Mouse (Mus musculus): Measurements from ENCODE around the gene Grrp1. TPM values are rescaled to one million over a fixed set of nuclear protein-coding genes. Genes with fewer than 3 reads are reported as not detected.
"Not testable (repeated sequence)": the region's sequence is repeated elsewhere in the genome, so short reads cannot be mapped to it uniquely, and the experiment has no call there.

The Grrp1 gene
- polyA plus RNA-seq (2016; fragmentation: Nextera tagmentation; extraction: Ambion mirVana), result 8.3 and 8.4 TPM in 2 replicates

DNA sequence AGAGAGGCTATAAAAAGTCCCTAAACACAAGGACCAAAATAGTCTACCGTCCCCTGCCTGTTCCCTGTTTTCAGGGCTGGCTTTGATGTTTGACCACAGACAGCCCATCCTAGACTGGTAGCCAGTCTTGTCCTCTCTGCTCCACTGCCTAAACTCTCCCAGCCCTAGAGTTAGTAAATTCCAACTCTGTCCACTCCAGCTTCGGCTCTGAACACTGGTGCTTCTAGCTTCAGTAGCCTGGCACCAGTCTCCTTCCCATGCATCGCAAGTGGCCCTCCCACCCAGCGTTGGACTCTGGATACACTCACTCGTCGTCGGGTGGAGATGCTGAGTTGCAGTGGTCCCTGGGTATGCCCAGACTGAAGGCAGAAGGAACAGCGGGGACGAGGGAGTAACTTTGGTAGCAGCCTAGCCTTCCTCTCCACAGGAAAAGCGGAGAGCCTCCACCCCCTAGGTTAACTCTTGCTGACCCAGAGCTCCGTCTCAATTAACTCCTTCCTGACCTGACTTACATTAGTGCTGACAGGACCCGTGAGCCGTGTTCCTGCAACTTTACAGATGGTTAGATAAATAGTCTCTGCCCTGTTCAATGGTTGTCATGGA, at the start of gene Grrp1:
Gene Grrp1, minus strand, starts transcription at position 385 of the 603 bp plus-strand sequence.
- H3K27me3 ChIP-seq (ENCODE audit: poor library complexity, severe bottlenecking), result peaks cover 81% of the 10 kb centered on the region
- WGBS, result under 1% methylated on average over 13 of the region's 13 CpGs
- H3K9me3 ChIP-seq, result no peaks in the 10 kb centered on the region
- H3K36me3 ChIP-seq (replicated peaks), result no peaks in the 10 kb centered on the region
- DNase-seq (ENCODE audit: extremely low spot score, low spot score), result peak; percentile 61
- H3K27ac ChIP-seq, result peak within 1 kb of the TSS; percentile 79
- peak within 1 kb of the TSS; percentile 58 for H3K4me3 ChIP-seq
- peaks cover 100% of the 10 kb centered on the region for H3K4me1 ChIP-seq

- DNase-seq (ENCODE audit: extremely low spot score, low spot score), result no peak
- no peaks in the 10 kb centered on the region for H3K36me3 ChIP-seq (replicated peaks)
- H3K27ac ChIP-seq, result no peak overlapping the region
- H3K27me3 ChIP-seq (ENCODE audit: poor library complexity, severe bottlenecking), result no peaks in the 10 kb centered on the region
- H3K4me3 ChIP-seq, result no peak overlapping the region
- 90% methylated on average over 5 of the region's 5 CpGs for WGBS
- peaks cover 2% of the 10 kb centered on the region for H3K4me1 ChIP-seq
- H3K9me3 ChIP-seq, result no peaks in the 10 kb centered on the region
Measured at GRCm38 (mm10) chr4:134302084-134302483, 48.2 kb upstream of the Grrp1 start.

DNA sequence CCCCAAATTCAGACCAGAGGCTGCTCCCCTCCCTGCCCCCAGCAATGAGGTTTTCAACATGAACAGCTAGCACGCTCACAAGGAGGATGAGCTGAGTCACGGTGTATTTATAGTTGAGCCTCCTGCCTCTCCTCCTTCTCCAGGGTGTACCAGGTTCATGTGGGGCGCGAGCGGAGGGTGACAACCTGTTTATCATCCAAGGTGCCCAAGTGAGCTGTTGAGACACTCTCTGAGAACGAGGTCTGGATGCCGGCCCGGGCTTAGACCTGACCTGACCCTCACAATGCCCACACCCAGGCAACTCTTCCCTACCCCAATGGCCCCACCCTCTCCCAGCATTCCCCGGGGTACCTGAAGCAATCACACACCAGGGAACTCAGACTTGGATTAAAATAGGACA, 46.4 kb upstream of the Grrp1 start:
- 83% methylated on average over 9 of the region's 9 CpGs for WGBS
- no peak overlapping the region for H3K27ac ChIP-seq
- DNase-seq (ENCODE audit: extremely low spot score, low spot score), result no peak
- no peaks in the 10 kb centered on the region for H3K4me1 ChIP-seq
- no peaks in the 10 kb centered on the region for H3K36me3 ChIP-seq (replicated peaks)
- no peak overlapping the region for H3K4me3 ChIP-seq
- H3K9me3 ChIP-seq, result 0 out of 2 replicates have a peak, but pooled peaks cover 4% of the 10 kb centered on the region
- H3K27me3 ChIP-seq (ENCODE audit: poor library complexity, severe bottlenecking), result no peaks in the 10 kb centered on the region

GRCm38 (mm10) chr4:134299498-134299810, 45.5 kb upstream of the Grrp1 start:
- no peaks in the 10 kb centered on the region for H3K4me1 ChIP-seq
- H3K36me3 ChIP-seq (replicated peaks), result no peaks in the 10 kb centered on the region
- 0 out of 2 replicates have a peak, but pooled peaks cover 4% of the 10 kb centered on the region for H3K9me3 ChIP-seq
- DNase-seq (ENCODE audit: extremely low spot score, low spot score), result no peak
- H3K4me3 ChIP-seq, result no peak overlapping the region
- 80% methylated on average over 4 of the region's 4 CpGs for WGBS
- H3K27ac ChIP-seq, result no peak overlapping the region
- H3K27me3 ChIP-seq (ENCODE audit: poor library complexity, severe bottlenecking), result no peaks in the 10 kb centered on the region

GRCm38 (mm10) chr4:134298626-134299497, 45.0 kb upstream of the Grrp1 start:
- WGBS, result 78% methylated on average over 19 of the region's 19 CpGs
- Histone ChIP-seq H3K27ac (no peak overlapping the region), H3K4me3 (no peak overlapping the region), H3K4me1 (no peaks in the 10 kb centered on the region), H3K36me3 (replicated peaks) (no peaks in the 10 kb centered on the region), H3K9me3 (0 out of 2 replicates have a peak, but pooled peaks cover 4% of the 10 kb centered on the region), H3K27me3 (ENCODE audit: poor library complexity, severe bottlenecking) (peaks cover 4% of the 10 kb centered on the region; the same call in 1 of the 2 replicates)
- DNase-seq (ENCODE audit: extremely low spot score, low spot score), result no peak

DNA sequence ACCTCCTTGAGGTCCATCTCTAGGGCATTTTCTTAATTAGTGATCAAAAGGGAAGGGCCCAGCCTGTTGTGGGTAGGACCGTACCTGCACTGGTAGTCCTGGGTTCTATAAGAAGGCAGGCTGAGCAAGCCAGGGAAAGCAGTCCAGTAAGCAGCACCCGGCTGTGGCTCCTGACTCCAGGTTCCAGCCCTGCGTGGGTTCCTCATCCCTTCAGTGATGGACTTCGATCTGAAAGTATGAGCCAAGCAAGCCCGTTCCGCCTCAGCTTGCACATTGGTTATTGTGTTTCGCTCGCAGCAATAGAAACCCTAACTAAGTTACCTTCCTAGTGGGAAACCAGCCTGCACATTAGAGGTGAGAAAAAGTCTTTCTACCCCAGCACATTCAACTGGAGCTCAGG, 43.5 kb upstream of the Grrp1 start:
- Histone ChIP-seq H3K27me3 (ENCODE audit: poor library complexity, severe bottlenecking) (peaks cover 12% of the 10 kb centered on the region; the same call in 1 of the 2 replicates), H3K36me3 (replicated peaks) (no peaks in the 10 kb centered on the region), H3K4me1 (0 out of 2 replicates have a peak, but pooled peaks cover 2% of the 10 kb centered on the region), H3K4me3 (no peak overlapping the region), H3K27ac (no peak overlapping the region), H3K9me3 (0 out of 2 replicates have a peak, but pooled peaks cover 4% of the 10 kb centered on the region)
- 96% methylated on average over 8 of the region's 8 CpGs for WGBS
- no peak for DNase-seq (ENCODE audit: extremely low spot score, low spot score)

DNA sequence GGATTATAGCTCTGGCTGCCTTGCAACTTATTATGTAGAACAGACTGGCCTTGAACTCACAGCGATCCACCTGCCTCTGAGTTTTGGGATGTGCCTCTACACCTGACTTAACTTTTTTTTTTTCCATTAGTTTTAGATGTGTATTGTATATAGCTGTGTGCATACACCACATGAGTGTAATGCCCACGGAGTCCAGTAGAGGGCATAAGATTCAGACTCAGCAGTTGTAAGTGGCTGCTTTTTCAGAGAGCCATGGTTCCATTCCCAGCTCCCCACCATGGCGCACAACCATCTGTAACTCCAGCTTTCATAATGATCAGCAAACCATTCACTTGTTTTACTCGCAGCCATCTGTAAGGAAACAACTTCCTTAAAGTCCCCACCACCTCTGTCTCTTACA, 42.6 kb upstream of the Grrp1 start:
- WGBS, result 88% methylated on average over 4 of the region's 4 CpGs
- Histone ChIP-seq H3K36me3 (replicated peaks) (no peaks in the 10 kb centered on the region), H3K9me3 (0 out of 2 replicates have a peak, but pooled peaks cover 4% of the 10 kb centered on the region), H3K4me3 (no peak overlapping the region), H3K27me3 (ENCODE audit: poor library complexity, severe bottlenecking) (peaks cover 12% of the 10 kb centered on the region; the same call in 1 of the 2 replicates), H3K4me1 (0 out of 2 replicates have a peak, but pooled peaks cover 2% of the 10 kb centered on the region), H3K27ac (no peak overlapping the region)
- no peak for DNase-seq (ENCODE audit: extremely low spot score, low spot score)

DNA sequence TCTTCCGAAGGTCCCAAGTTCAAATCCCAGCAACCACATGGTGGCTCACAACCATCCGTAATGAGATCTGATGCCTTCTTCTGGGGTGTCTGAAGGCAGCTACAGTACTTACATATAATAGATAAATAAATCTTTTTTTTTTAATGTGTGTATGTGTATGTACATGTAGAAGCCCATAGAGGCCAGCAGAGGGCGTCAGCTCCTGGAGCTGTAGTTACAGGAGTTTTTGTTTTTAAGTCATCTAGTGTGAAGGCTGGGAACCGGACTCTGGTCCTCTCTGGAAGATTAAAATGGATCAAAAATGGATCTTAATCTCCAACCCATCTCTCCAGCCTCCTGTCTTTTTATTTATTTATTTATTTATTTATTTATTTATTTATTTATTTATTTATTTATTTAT, 42.2 kb upstream of the Grrp1 start:
- H3K4me1 ChIP-seq; H3K27ac ChIP-seq; H3K4me3 ChIP-seq; H3K9me3 ChIP-seq; DNase-seq (ENCODE audit: extremely low spot score, low spot score); H3K36me3 ChIP-seq (replicated peaks): not testable (repeated sequence)
- peaks cover 12% of the 10 kb centered on the region; the same call in 1 of the 2 replicates for H3K27me3 ChIP-seq (ENCODE audit: poor library complexity, severe bottlenecking)
- 91% methylated on average over 4 of the region's 4 CpGs for WGBS

DNA sequence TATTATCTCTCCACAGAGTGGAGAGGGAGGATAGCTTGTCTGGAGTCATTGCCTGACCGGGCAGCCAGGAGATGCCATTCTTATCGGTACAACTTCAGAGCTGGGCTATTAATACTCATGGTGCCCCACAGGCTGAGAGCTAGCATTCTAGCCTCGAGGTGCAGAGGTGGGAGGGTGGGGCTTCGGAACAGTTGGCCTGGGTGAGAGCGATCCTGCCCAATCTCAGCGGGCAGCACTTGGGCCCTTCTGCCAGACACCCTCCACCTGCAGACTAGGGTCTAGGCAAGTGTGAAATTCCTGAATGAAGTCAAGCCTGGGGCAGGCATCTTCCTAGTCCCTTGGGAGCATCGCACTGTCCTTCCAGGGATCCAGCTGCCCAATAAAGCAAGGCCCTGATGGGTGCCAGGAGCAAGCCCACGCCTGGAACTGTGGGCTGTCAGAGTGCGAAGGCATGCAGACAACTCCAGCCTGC, 39.8 kb upstream of the Grrp1 start:
- H3K27me3 ChIP-seq (ENCODE audit: poor library complexity, severe bottlenecking), result peaks cover 12% of the 10 kb centered on the region; the same call in 1 of the 2 replicates
- H3K27ac ChIP-seq, result no peak overlapping the region
- peaks cover 7% of the 10 kb centered on the region for H3K4me1 ChIP-seq
- no peak for DNase-seq (ENCODE audit: extremely low spot score, low spot score)
- H3K9me3 ChIP-seq, result 0 out of 2 replicates have a peak, but pooled peaks cover 4% of the 10 kb centered on the region
- 74% methylated on average over 9 of the region's 9 CpGs for WGBS
- H3K36me3 ChIP-seq (replicated peaks), result no peaks in the 10 kb centered on the region
- no peak overlapping the region for H3K4me3 ChIP-seq

DNA sequence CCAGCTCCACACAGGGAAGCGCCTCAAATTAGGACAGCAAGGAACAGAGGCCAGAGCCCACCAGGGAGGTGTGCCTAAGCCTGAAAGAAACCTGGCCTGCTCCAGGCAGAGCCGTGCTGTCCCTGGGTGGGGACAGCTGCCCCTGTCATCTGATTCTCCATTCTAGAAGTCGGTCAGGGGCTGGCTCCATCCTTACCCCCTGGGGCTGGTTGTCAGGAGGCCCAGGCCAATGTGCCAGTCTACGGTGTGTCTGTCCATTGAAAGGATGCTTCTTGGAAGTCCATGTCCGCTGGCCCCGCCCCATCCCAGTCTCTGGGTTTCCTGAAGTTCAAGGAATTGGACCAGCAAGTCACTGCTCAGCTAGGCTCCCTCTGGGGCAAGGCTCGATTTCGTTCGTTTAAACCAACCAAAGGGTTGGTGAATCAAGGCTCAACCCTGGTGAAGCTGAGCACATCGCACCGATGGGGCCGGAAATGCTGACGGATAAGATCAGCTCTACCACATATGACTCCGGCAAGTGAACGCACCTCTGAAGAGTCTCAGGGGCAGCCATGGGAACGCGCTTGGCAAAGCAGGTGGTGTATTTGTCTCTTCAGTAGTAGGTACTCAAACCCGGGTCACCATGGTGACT, 39.3 kb upstream of the Grrp1 start:
- DNase-seq (ENCODE audit: extremely low spot score, low spot score), result no peak
- Histone ChIP-seq H3K27me3 (ENCODE audit: poor library complexity, severe bottlenecking) (peaks cover 12% of the 10 kb centered on the region; the same call in 1 of the 2 replicates), H3K36me3 (replicated peaks) (no peaks in the 10 kb centered on the region), H3K4me3 (no peak overlapping the region), H3K9me3 (0 out of 2 replicates have a peak, but pooled peaks cover 4% of the 10 kb centered on the region), H3K27ac (no peak overlapping the region), H3K4me1 (peaks cover 13% of the 10 kb centered on the region)
- WGBS, result 74% methylated on average over 18 of the region's 18 CpGs

DNA sequence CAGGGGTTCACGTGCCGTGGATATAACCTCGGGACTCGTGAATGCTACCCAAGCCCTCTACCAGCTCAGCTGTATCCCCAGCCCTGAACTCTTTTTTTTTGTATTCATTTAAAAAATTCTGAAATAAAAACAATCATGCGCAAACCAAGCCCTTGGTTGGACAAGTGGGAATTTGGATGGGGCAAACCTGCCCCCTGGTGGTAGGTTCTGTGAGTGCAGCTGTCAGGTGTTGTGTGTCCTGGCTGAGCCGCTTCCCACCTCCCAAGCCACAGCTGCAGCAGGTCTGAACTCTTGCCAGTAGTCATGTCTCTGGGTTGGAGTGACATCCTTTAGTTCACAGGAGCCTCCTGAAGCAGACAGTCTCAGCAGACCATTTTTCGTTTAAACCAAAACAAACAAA, 38.2 kb upstream of the Grrp1 start:
- Histone ChIP-seq H3K27ac (no peak overlapping the region), H3K36me3 (replicated peaks) (no peaks in the 10 kb centered on the region), H3K4me3 (no peak overlapping the region), H3K27me3 (ENCODE audit: poor library complexity, severe bottlenecking) (peaks cover 12% of the 10 kb centered on the region; the same call in 1 of the 2 replicates), H3K9me3 (0 out of 2 replicates have a peak, but pooled peaks cover 4% of the 10 kb centered on the region), H3K4me1 (peaks cover 19% of the 10 kb centered on the region)
- WGBS, result 24% methylated on average over 7 of the region's 7 CpGs
- DNase-seq (ENCODE audit: extremely low spot score, low spot score), result peak; percentile 87

DNA sequence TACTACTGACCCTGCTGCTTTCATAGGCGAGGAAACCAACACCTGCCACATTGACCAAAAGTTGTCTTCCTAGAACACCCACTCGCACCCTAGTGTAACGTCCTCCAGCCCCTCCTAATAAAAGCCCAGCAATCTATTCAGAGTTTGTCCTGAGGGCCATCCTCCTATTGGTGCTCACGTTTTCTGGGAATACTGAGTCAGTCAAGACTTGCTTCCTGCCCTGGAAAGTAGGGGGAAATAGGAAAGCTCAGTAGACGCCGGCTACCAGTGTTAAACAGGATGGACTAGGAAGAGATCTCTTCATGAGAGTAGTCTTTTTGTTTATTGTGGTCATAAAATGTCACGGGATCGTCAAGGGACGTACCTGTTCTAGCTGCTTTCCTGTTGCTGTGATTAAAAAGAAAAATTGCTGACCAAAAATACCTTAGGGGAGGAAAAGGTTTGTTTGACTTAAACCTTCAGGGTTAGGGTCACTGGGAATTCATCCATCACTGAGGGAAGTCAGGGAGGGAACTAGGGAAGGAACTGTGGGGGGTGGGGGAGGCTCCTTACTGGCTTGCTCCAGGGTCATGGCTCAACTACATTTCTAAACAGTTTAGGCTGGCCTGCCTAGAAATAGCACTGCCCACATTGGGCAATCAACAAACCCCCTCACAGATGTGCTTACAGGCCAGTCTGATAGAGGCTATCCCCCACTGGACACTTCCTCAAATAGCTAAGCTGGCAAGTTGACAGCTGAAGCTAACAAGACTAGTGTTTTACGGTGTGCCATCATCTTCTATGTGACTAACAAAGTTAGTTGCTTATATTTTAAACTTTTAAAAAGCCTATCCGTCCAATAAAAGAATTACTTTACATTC, 34.7 kb upstream of the Grrp1 start:
- DNase-seq (ENCODE audit: extremely low spot score, low spot score), result no peak
- WGBS, result 50% methylated on average over 11 of the region's 11 CpGs
- Histone ChIP-seq H3K4me3 (peak overlapping the region; percentile 91), H3K27me3 (ENCODE audit: poor library complexity, severe bottlenecking) (0 out of 2 replicates have a peak, but pooled peaks cover 7% of the 10 kb centered on the region), H3K27ac (peak overlapping the region; percentile 100), H3K36me3 (replicated peaks) (peaks cover 17% of the 10 kb centered on the region), H3K9me3 (no peaks in the 10 kb centered on the region), H3K4me1 (peaks cover 31% of the 10 kb centered on the region)
